Mouse (Mus musculus): ENCODE measurements around the gene Gm10260.

Gm10260 gene

GRCm38 (mm10) chr13:97768046-97768682 lies 7.7 kb upstream of the Gm10260 start:
- DNase-seq: no peak

- no peak for DNase-seq
Measured at GRCm38 (mm10) chr13:97766600-97766999, 6.2 kb upstream of the Gm10260 start.

GRCm38 (mm10) chr13:97765913-97766312 lies 5.5 kb upstream of the Gm10260 start:
- DNase-seq: no peak

DNA sequence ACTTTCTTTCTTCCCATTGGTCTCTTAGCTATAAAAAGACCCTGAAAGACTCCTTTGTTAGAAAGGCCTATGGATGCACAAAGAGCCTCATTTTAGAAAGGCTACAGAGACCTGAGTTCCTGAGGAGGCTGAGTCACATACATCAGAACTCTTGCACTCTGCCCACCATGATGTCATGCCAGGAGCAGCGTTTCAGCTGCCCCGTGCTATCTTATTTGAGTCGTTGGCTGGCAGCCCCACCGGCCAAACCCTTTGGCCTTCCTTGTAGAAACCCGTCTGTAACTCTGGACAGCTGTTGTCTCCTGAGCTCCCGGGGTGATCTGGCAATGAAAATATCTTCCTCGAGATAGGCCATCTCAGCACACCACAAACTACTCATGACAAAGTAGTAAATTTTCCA lies 3.6 kb upstream of the Gm10260 start:
- no peak for DNase-seq

- DNase-seq: no peak
Measured at GRCm38 (mm10) chr13:97763436-97763835, 3.0 kb upstream of the Gm10260 start.

DNA sequence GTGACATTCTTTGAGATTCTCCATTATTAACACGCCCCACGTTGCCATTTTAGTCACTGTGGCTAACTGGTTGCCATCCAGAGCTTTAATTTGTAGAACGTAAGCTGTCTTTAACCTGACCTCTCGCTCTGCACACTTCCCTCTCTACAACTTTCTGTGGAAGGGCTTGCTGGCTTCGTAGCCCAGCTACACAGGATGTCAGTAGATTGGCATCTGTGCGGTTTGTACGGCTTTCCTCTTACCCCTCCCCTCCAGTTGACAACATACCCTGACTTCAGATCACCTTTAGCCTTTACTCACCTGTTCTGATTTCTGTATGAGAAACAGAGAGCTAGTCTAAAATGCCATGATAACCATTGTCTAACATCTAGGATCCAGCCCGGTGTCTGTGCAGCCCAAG lies 1.7 kb upstream of the Gm10260 start:
- peak; percentile 45 for DNase-seq

DNA sequence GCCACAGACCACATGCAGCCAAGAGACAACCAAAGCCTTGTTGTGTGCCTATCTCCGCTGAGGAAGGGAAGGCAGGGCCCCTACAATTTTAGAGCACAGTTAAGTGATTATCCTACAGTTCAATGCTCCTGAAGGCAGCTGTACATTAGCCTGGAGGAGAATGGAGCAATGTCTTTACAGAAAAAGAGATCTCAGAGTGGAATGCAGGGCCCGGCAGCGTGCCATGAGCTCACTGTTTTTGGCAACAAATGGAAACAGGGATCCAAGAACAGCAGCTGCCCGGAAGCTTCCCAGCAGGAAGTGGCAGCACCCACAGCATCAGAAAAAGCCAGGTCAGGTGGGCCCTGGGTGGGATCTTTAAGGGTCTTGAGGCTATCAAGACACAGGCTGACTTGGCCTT lies 3.4 kb downstream of the Gm10260 start:
- DNase-seq: no peak

- no peak for DNase-seq
Measured at GRCm38 (mm10) chr13:97756091-97756490, 4.3 kb downstream of the Gm10260 start.

- DNase-seq: no peak
Measured at GRCm38 (mm10) chr13:97750851-97751381, 9.5 kb downstream of the Gm10260 start.

- no peak for DNase-seq
Measured at GRCm38 (mm10) chr13:97747037-97747860, 13.2 kb downstream of the Gm10260 start.

- DNase-seq: no peak
Measured at GRCm38 (mm10) chr13:97744669-97745068, 15.8 kb downstream of the Gm10260 start.

DNA sequence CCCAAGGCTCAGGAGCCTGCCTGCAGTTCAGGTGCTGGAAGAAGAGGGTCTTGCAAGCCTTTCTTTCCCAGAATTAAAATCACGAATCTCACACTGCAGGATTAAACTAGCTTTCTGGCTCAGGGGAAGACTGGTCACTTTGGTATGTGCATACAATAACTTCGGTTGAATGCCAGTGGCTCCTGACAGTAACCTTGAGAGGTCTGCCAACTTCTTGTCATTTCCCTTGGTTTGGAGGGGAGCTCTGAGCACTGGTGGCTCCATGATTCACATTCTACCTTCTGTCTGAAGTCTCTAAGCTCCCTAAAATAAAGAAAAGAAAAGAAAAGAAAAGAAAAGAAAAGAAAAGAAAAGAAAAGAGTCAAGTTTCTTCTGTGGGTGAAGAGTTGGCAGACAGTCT lies 16.4 kb downstream of the Gm10260 start:
- no peak for DNase-seq

DNA sequence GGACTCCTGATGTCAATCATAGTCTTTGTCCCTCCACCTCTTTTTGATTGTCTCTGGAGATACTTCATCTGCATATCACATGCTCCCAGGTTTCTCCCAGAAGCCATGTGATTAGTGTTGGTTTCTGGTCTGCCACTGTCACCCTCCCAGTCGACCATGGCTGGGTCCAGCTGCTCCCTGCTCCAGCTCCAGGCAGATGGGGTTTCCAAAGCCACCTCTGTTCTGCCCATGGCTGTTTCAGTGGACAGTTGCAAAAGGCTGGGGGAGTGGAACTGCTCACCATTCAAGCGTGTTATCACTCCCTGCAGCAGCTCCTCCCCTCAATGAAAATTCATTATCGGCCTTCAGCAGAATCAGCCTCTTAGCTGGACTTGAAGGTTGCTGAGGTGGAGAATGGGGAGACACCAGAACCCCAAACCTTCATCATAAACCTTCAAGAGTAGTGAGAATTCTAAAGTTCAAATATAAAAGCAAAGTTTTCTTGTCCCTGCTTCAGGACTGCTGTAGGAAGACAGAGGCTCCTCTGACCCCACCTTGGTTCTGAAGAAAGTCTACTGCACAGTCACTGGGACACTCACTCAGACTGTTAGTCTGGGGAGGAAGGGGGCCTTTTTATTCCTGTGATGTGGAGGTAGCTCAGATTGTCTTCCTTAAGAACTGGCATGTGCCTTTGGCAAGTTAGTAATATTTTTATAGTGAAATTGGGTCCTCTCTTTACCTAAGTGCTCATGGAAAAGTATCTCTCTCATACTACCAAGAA lies 17.0 kb downstream of the Gm10260 start:
- no peak for DNase-seq

- DNase-seq: no peak
Measured at GRCm38 (mm10) chr13:97735931-97736330, 24.5 kb downstream of the Gm10260 start.

DNA sequence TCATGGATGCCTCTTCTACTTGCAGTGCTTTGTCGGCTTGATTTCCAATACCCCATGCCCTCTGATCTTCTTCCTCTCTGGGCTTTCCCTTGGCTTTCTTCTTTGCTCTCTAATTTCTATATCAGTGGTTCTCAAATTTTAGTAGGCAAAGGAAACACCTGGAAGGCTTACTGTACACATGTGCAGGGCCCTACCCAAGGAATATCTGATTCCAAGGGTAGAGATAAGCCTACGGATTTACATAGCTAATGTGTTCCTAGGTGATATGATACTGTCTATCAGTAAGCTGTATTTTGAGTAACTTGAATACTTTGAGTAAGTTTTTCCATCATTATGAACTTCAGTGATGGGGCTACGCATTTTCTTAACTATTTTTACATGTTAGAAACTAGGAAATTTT lies 25.7 kb downstream of the Gm10260 start:
- DNase-seq: no peak

- no peak for DNase-seq
Measured at GRCm38 (mm10) chr13:97725160-97725825, 35.1 kb downstream of the Gm10260 start.

DNA sequence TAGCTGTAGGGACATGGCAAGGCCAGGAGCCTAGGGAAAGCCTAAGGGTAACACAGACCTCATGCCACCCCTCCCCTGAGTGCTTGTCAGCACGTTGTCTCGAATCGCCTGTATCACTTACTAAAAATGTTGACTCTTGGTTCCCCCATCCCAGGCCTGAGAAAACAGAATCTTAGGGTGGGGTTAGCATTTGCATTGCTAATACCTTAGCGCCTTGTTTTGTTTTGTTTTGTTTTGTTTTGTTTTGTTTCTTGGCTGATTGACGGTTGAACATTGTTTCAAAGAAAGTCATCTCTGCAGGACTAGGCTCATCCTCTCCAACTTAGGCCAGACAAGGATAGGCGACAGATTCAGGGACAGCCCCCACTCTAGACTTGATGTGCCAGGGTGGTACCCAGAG lies 35.9 kb downstream of the Gm10260 start:
- no peak for DNase-seq

GRCm38 (mm10) chr13:97712506-97713275 lies 47.7 kb downstream of the Gm10260 start:
- no peak for DNase-seq

- DNase-seq: no peak
Measured at GRCm38 (mm10) chr13:97711510-97711909, 48.9 kb downstream of the Gm10260 start.
